Mouse (Mus musculus) embryonic fibroblast, embryonic 13.5 days (primary cell): Measurements from ENCODE around the gene Spg7.
"Not testable (repeated sequence)": the region's sequence is repeated elsewhere in the genome, so short reads cannot be mapped to it uniquely, and the experiment has no call there.

Experiments used
- CTCF ChIP-seq: IDR thresholded peaks from 2 replicates; pipeline ENCODE4 v1.5.1; 2011; ENCODE audit warnings: mild to moderate bottlenecking, control low read depth, low read length, moderate library complexity, borderline replicate concordance; ENCODE audit not compliant: insufficient read depth
- POLR2A ChIP-seq: IDR thresholded peaks from 2 replicates; pipeline ENCODE4 v1.6.1; 2011; ENCODE audit warnings: low read depth, mild to moderate bottlenecking, control low read depth, low read length, moderate library complexity

DNA sequence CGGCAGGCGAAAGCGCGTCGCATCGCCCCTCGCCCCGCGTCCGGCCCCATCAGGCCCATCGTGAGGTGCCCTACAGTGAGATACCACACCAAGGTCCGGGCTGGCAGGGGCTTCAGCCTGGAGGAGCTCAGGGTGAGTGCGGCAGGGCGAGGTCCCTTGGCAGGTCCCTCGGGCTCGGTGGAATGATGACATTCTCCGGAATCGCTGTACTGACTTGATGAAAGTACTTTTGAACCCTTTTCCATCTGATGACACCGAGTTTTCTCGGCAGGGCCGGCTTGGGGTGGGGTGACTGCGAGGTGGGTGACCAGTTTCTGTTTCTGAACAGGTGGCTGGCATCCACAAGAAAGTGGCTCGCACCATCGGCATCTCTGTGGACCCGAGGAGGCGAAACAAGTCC lies 40.1 kb downstream of the Spg7 start:
- TF ChIP-seq POLR2A, CTCF: not testable (repeated sequence)
